Mouse (Mus musculus): ENCODE measurements at regions not wholly inside any gene's neighbourhood (a gene's known extent, or its start where the extent isn't known, plus 50 kb on each side); places are given as distances from the start of the nearest gene placed in this dataset.

GRCm38 (mm10) chr2:173930606-173931177 lies 145.4 kb upstream of the Stx16 start:
- no peak for DNase-seq (ENCODE audit: low spot score)

GRCm38 (mm10) chr2:173935706-173936105 lies 140.4 kb upstream of the Stx16 start:
- no peak for DNase-seq (ENCODE audit: low spot score)

GRCm38 (mm10) chr2:173937531-173938439 lies 138.3 kb upstream of the Stx16 start:
- DNase-seq (ENCODE audit: low spot score), result no peak

GRCm38 (mm10) chr2:173938440-173938787 lies 137.7 kb upstream of the Stx16 start:
- no peak for DNase-seq (ENCODE audit: low spot score)

GRCm38 (mm10) chr2:173945441-173945840 lies 130.7 kb upstream of the Stx16 start:
- no peak for DNase-seq (ENCODE audit: low spot score)

GRCm38 (mm10) chr2:173948586-173948985 lies 127.5 kb upstream of the Stx16 start:
- no peak for DNase-seq (ENCODE audit: low spot score)

- DNase-seq (ENCODE audit: low spot score), result no peak
These were observed 125.8 kb upstream of the Stx16 start for GRCm38 (mm10) chr2:173950164-173950891.

GRCm38 (mm10) chr2:173966111-173966510 lies 110.0 kb upstream of the Stx16 start:
- DNase-seq (ENCODE audit: low spot score), result no peak

- no peak for DNase-seq (ENCODE audit: low spot score)
These were observed 105.3 kb upstream of the Stx16 start for GRCm38 (mm10) chr2:173970789-173971188.

- DNase-seq (ENCODE audit: low spot score), result peak; percentile 72
These were observed 99.6 kb upstream of the Stx16 start for GRCm38 (mm10) chr2:173976314-173977053.

GRCm38 (mm10) chr2:173977236-173978053 lies 98.7 kb upstream of the Stx16 start:
- DNase-seq (ENCODE audit: low spot score), result peak; percentile 73

- DNase-seq (ENCODE audit: low spot score), result no peak
These were observed 97.9 kb upstream of the Stx16 start for GRCm38 (mm10) chr2:173978138-173978765.

GRCm38 (mm10) chr2:173981036-173981435 lies 95.1 kb upstream of the Stx16 start:
- DNase-seq (ENCODE audit: low spot score), result peak; percentile 55

- DNase-seq (ENCODE audit: low spot score), result no peak
These were observed 88.6 kb upstream of the Stx16 start for GRCm38 (mm10) chr2:173987516-173987915.

GRCm38 (mm10) chr2:173987921-173988320 lies 88.2 kb upstream of the Stx16 start:
- DNase-seq (ENCODE audit: low spot score), result no peak

GRCm38 (mm10) chr2:173988641-173989336 lies 87.3 kb upstream of the Stx16 start:
- no peak for DNase-seq (ENCODE audit: low spot score)

GRCm38 (mm10) chr2:173990664-173991063 lies 85.4 kb upstream of the Stx16 start:
- DNase-seq (ENCODE audit: low spot score), result no peak

- DNase-seq (ENCODE audit: low spot score), result no peak
These were observed 84.7 kb upstream of the Stx16 start for GRCm38 (mm10) chr2:173991447-173991846.

GRCm38 (mm10) chr2:173992041-173992440 lies 84.1 kb upstream of the Stx16 start:
- DNase-seq (ENCODE audit: low spot score), result peak; percentile 82

- no peak for DNase-seq (ENCODE audit: low spot score)
These were observed 82.6 kb upstream of the Stx16 start for GRCm38 (mm10) chr2:173993431-173993955.

All from yolk sac, embryonic 10.5 days (tissue).